Mouse (Mus musculus): ENCODE results near the gene Fhod1. TPM values are rescaled to one million over a fixed set of nuclear protein-coding genes. Genes with fewer than 3 reads are reported as not detected.

Gene Fhod1
- polyA plus RNA-seq, 1 experiment = 7.8 TPM

GRCm38 (mm10) chr8:105367107-105367506 lies 19.4 kb upstream of the Fhod1 start:
- no peak for TF ChIP-seq POLR2A (IDR thresholded peaks at IDR 0.05; ENCODE audit: borderline replicate concordance, extremely low read depth, insufficient read depth, insufficient read length, poor library complexity, severe bottlenecking)
- TF ChIP-seq CTCF (IDR thresholded peaks at IDR 0.05; ENCODE audit: borderline replicate concordance, extremely low read depth, insufficient read depth, insufficient read length) = no peak
- DNase-seq (ENCODE audit: low read depth) = peak; percentile 15

GRCm38 (mm10) chr8:105361751-105362702 lies 14.3 kb upstream of the Fhod1 start:
- TF ChIP-seq POLR2A (IDR thresholded peaks at IDR 0.05; ENCODE audit: borderline replicate concordance, extremely low read depth, insufficient read depth, insufficient read length, poor library complexity, severe bottlenecking) (no peak), CTCF (IDR thresholded peaks at IDR 0.05; ENCODE audit: borderline replicate concordance, extremely low read depth, insufficient read depth, insufficient read length) (no peak)
- peak; percentile 49 for DNase-seq (ENCODE audit: low read depth)

- peak; percentile 42; the same call in 1 of the 2 replicates for TF ChIP-seq CTCF (IDR thresholded peaks at IDR 0.05; ENCODE audit: borderline replicate concordance, extremely low read depth, insufficient read depth, insufficient read length)
- no peak for TF ChIP-seq POLR2A (IDR thresholded peaks at IDR 0.05; ENCODE audit: borderline replicate concordance, extremely low read depth, insufficient read depth, insufficient read length, poor library complexity, severe bottlenecking)
- DNase-seq (ENCODE audit: low read depth) = peak; percentile 67
These were observed 11.9 kb upstream of the Fhod1 start for GRCm38 (mm10) chr8:105359646-105360045.

- no peak for DNase-seq (ENCODE audit: low read depth)
- no peak for TF ChIP-seq POLR2A (IDR thresholded peaks at IDR 0.05; ENCODE audit: borderline replicate concordance, extremely low read depth, insufficient read depth, insufficient read length, poor library complexity, severe bottlenecking)
- TF ChIP-seq CTCF (IDR thresholded peaks at IDR 0.05; ENCODE audit: borderline replicate concordance, extremely low read depth, insufficient read depth, insufficient read length) = no peak
These were observed 11.5 kb upstream of the Fhod1 start for GRCm38 (mm10) chr8:105359208-105359607.

GRCm38 (mm10) chr8:105356681-105357080 lies 8.9 kb upstream of the Fhod1 start:
- no peak for DNase-seq (ENCODE audit: low read depth)
- TF ChIP-seq POLR2A (IDR thresholded peaks at IDR 0.05; ENCODE audit: borderline replicate concordance, extremely low read depth, insufficient read depth, insufficient read length, poor library complexity, severe bottlenecking) (no peak), CTCF (IDR thresholded peaks at IDR 0.05; ENCODE audit: borderline replicate concordance, extremely low read depth, insufficient read depth, insufficient read length) (no peak)

- no peak for DNase-seq (ENCODE audit: low read depth)
- TF ChIP-seq POLR2A (IDR thresholded peaks at IDR 0.05; ENCODE audit: borderline replicate concordance, extremely low read depth, insufficient read depth, insufficient read length, poor library complexity, severe bottlenecking) (no peak), CTCF (IDR thresholded peaks at IDR 0.05; ENCODE audit: borderline replicate concordance, extremely low read depth, insufficient read depth, insufficient read length) (no peak)
These were observed 7.6 kb upstream of the Fhod1 start for GRCm38 (mm10) chr8:105355179-105356024.

GRCm38 (mm10) chr8:105354549-105354948 lies 6.8 kb upstream of the Fhod1 start:
- no peak for DNase-seq (ENCODE audit: low read depth)
- TF ChIP-seq CTCF (IDR thresholded peaks at IDR 0.05; ENCODE audit: borderline replicate concordance, extremely low read depth, insufficient read depth, insufficient read length) (no peak), POLR2A (IDR thresholded peaks at IDR 0.05; ENCODE audit: borderline replicate concordance, extremely low read depth, insufficient read depth, insufficient read length, poor library complexity, severe bottlenecking) (no peak)

GRCm38 (mm10) chr8:105353583-105354135 lies 5.9 kb upstream of the Fhod1 start:
- no peak for DNase-seq (ENCODE audit: low read depth)
- TF ChIP-seq POLR2A (IDR thresholded peaks at IDR 0.05; ENCODE audit: borderline replicate concordance, extremely low read depth, insufficient read depth, insufficient read length, poor library complexity, severe bottlenecking) (no peak), CTCF (IDR thresholded peaks at IDR 0.05; ENCODE audit: borderline replicate concordance, extremely low read depth, insufficient read depth, insufficient read length) (no peak)

GRCm38 (mm10) chr8:105350186-105350585 lies 2.4 kb upstream of the Fhod1 start:
- no peak for TF ChIP-seq CTCF (IDR thresholded peaks at IDR 0.05; ENCODE audit: borderline replicate concordance, extremely low read depth, insufficient read depth, insufficient read length)
- no peak for TF ChIP-seq POLR2A (IDR thresholded peaks at IDR 0.05; ENCODE audit: borderline replicate concordance, extremely low read depth, insufficient read depth, insufficient read length, poor library complexity, severe bottlenecking)
- DNase-seq (ENCODE audit: low read depth) = peak; percentile 69

- DNase-seq (ENCODE audit: low read depth) = peak; percentile 63
- TF ChIP-seq CTCF (IDR thresholded peaks at IDR 0.05; ENCODE audit: borderline replicate concordance, extremely low read depth, insufficient read depth, insufficient read length) = no peak
- TF ChIP-seq POLR2A (IDR thresholded peaks at IDR 0.05; ENCODE audit: borderline replicate concordance, extremely low read depth, insufficient read depth, insufficient read length, poor library complexity, severe bottlenecking) = no peak
These were observed 1.5 kb upstream of the Fhod1 start for GRCm38 (mm10) chr8:105349096-105349771.
